Mouse (Mus musculus) liver, embryonic 18 days (tissue): ENCODE measurements around the gene P2ry10. TPM values are rescaled to one million over a fixed set of nuclear protein-coding genes. Genes with fewer than 3 reads are reported as not detected.

Experiments used
- polyA plus RNA-seq: library from polyadenylated mRNA; depleted of rRNA; stranded (reverse); fragments of >200 nt; gene quantifications from 2 replicates; pipeline ENCODE4 v1.2.3, GENCODE M21; 2012; rRNA removed

The P2ry10 gene
- 0.07 and 0.08 TPM in 2 replicates for polyA plus RNA-seq

DNA sequence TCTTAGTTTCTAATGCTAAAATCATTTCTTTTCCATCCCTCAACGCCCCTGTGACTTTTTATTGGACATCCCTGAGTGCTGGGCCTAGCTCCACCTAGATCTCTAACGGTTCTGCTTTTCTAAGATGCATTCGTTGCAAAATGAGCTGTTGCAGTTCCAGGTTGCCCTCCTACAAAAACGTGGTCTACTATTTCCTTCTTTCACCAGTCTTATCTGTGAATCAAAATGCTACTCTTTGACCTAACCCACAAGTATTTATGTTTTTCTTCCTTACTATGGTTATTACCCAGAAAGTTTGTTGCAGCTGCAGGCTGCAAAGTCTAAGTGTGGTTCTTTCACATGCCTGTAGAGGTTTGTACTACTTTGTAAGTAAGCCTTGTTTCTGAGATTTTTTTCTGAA lies at the start of gene P2ry10:
Gene P2ry10, plus strand, starts transcription at position 316 of the 400 bp plus-strand sequence.

DNA sequence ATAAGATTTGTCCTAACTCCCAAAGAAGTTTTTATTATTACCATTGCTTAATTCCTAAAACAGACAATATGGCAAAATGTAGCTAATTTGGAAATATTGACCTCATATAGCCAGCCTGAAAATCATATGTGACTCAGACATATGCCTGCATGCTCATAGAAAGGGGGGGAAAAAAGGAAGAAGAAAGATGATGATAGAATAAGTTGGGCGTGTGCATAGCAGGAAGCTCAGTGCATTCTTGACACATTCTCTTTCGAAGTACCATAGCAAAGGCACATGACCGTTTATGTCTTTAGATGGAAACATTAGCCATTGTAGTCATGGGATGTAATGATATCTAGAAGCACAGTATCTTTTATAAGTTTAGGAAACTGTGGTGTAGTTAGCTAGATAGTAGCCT lies 60.4 kb downstream of the P2ry10 start, which contains the start of gene P2ry10b:
Gene P2ry10b, plus strand, starts transcription at position 247 of the 400 bp plus-strand sequence.

Other genes with a start within 250 kb of the P2ry10 start
- 2.0 and 3.3 TPM in 2 replicates for gene Rtl3, start 247.8 kb upstream of the P2ry10 start, polyA plus RNA-seq
- gene Lpar4, start 167.9 kb upstream of the P2ry10 start, polyA plus RNA-seq: 0.49 and 0.55 TPM in 2 replicates
- gene P2ry10b, start 60.4 kb downstream of the P2ry10 start, polyA plus RNA-seq: 0.68 and 1.1 TPM in 2 replicates
- 0.03 and 0.10 TPM in 2 replicates for gene Gpr174, start 167.4 kb downstream of the P2ry10 start, polyA plus RNA-seq